Mouse (Mus musculus) intestine, embryonic 16.5 days (tissue): ENCODE data around the gene 1810062G17Rik. TPM values are rescaled to one million over a fixed set of nuclear protein-coding genes. Genes with fewer than 3 reads are reported as not detected.

Experiments used
- ATAC-seq: fragments of 200-750 bp; cut with Nextera tagmentation; 2 replicates; pipeline ENCODE4 v1.8.0; 2017; ENCODE audit warnings: moderate TSS enrichment, moderate library complexity
- H3K27ac ChIP-seq: fragments of 300-500 bp; sonication (generic); 2 replicates; pipeline ENCODE4 v1.5.1; 2014; ENCODE audit warnings: mild to moderate bottlenecking, low read length
- H3K27me3 ChIP-seq: fragments of 300-500 bp; sonication (generic); replicated peaks from 2 replicates; pipeline ENCODE4 v1.6.1; 2014; ENCODE audit warnings: low read length, control low read depth, mixed read lengths; ENCODE audit not compliant: control insufficient read depth, insufficient read depth
- H3K36me3 ChIP-seq: fragments of 300-500 bp; sonication (generic); 2 replicates; pipeline ENCODE4 v1.6.1; 2014; ENCODE audit warnings: low read length, control low read depth; ENCODE audit not compliant: control insufficient read depth, insufficient read depth
- H3K4me1 ChIP-seq: fragments of 300-500 bp; sonication (generic); 2 replicates; pipeline ENCODE4 v1.6.1; 2014; ENCODE audit warnings: low read length, control low read depth, mixed read lengths; ENCODE audit not compliant: control insufficient read depth, insufficient read depth
- H3K4me2 ChIP-seq: fragments of 300-500 bp; sonication (generic); 2 replicates; pipeline ENCODE4 v1.6.1; 2014; ENCODE audit warnings: low read depth, low read length, control low read depth
- H3K4me3 ChIP-seq: fragments of 300-500 bp; sonication (generic); 2 replicates; pipeline ENCODE4 v1.5.1; 2014; ENCODE audit warnings: mild to moderate bottlenecking, low read length
- H3K9ac ChIP-seq: fragments of 300-500 bp; sonication (generic); 2 replicates; pipeline ENCODE4 v1.6.1; 2014; ENCODE audit warnings: low read depth, low read length
- H3K9me3 ChIP-seq: fragments of 300-500 bp; sonication (generic); 2 replicates; pipeline ENCODE4 v1.6.1; 2016; ENCODE audit warnings: low read length, control low read depth; ENCODE audit not compliant: control insufficient read depth
- WGBS: fragments of 180-500 bp; shearing (Covaris S2); extraction: QIAGEN DNeasy Blood & Tissue Kit; methylation state at CpG from one replicate; pipeline ENCODE4 v1.1.7; 2014; 5-methylcytosine and 5-hydroxymethylcytosine counted together
- polyA plus RNA-seq: library from polyadenylated mRNA; unstranded; fragments of >200 nt; fragmentation: Nextera tagmentation; extraction: Ambion mirVana; gene quantifications from 2 replicates; pipeline ENCODE4 v1.2.1, GENCODE M21; 2015

The 1810062G17Rik gene
- 1.6 and 2.3 TPM in 2 replicates for polyA plus RNA-seq

DNA sequence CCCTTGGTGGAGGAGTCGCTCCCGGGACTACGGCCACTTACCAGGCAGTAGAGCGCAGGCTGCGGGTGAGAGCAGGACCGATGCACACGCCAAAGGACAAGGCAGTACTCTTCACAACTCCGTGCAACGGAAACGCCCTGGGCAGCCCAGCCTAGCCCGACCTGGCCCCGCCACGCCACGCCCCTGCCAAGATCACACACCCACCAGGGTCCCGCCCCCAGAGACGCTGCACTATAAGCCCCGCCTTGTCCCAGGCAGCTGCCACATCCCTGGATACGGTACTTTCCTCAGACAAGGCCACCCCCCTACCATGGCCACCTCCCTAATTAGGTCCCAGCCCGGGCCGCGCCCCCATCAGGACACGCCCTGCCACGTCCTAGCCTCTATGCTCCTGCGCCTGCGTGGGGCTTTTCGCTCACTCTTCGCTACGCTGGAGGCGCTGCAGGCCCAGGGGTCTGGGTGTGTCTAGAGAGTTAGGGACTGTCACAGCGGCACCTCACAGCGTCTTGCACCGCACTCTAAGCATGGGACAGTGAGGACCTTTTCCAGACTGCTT is at the start of gene 1810062G17Rik, which contains the start of gene Anxa5:
Gene 1810062G17Rik (plus strand): TSS at position 406 of the 556 bp plus-strand sequence.
Gene Anxa5 (minus strand): TSS at position 363 of the 556 bp plus-strand sequence.
- peak within 1 kb of the TSS; percentile 90 for H3K27ac ChIP-seq
- WGBS = under 1% methylated on average over 32 of the region's 32 CpGs
- H3K36me3 ChIP-seq = no peaks in the 10 kb centered on the region
- H3K4me3 ChIP-seq = peak within 1 kb of the TSS; percentile 88
- peak; percentile 99 for ATAC-seq
- H3K4me2 ChIP-seq = peak within 1 kb of the TSS; percentile 89
- H3K4me1 ChIP-seq = peaks cover 16% of the 10 kb centered on the region
- H3K9ac ChIP-seq = peak within 1 kb of the TSS; percentile 85
- no peaks in the 10 kb centered on the region for H3K9me3 ChIP-seq
- H3K27me3 ChIP-seq = no peaks in the 10 kb centered on the region

GRCm38 (mm10) chr3:36427386-36427785 is 48.4 kb upstream of the 1810062G17Rik start:
- WGBS = 96% methylated on average over 8 of the region's 8 CpGs
- H3K9me3 ChIP-seq = no peaks in the 10 kb centered on the region
- ATAC-seq = no peak
- H3K27ac ChIP-seq = no peak overlapping the region
- no peak overlapping the region for H3K9ac ChIP-seq
- H3K4me3 ChIP-seq = no peak overlapping the region
- no peaks in the 10 kb centered on the region for H3K4me1 ChIP-seq
- H3K4me2 ChIP-seq = no peak overlapping the region
- H3K36me3 ChIP-seq = no peaks in the 10 kb centered on the region
- no peaks in the 10 kb centered on the region for H3K27me3 ChIP-seq

GRCm38 (mm10) chr3:36430360-36430759 is 45.4 kb upstream of the 1810062G17Rik start:
- no peaks in the 10 kb centered on the region for H3K9me3 ChIP-seq
- no peaks in the 10 kb centered on the region for H3K4me1 ChIP-seq
- H3K9ac ChIP-seq = no peak overlapping the region
- H3K27ac ChIP-seq = no peak overlapping the region
- no peak overlapping the region for H3K4me3 ChIP-seq
- ATAC-seq = no peak
- WGBS = 90% methylated on average over 1 of the region's 1 CpGs
- no peaks in the 10 kb centered on the region for H3K27me3 ChIP-seq
- no peak overlapping the region for H3K4me2 ChIP-seq
- H3K36me3 ChIP-seq = no peaks in the 10 kb centered on the region

DNA sequence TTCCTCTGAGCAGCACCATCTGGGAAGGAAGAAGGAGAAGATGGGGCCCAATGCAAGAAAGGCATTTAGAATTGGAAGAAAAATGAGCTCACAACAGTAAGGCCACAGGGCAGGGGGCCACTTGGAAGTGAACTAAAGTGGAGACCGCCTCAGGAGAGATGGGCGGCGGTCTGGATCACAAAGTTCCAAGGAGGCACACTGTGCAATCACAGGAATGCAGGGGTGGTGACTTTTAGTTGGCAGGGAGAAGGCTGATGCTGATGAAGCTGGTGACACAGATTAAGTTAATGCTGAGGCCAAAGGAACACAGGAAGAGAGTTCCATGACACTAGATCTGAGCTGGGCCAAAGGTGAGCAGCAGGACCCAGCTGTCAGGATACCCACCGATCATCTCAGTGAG is 35.5 kb upstream of the 1810062G17Rik start:
- H3K4me1 ChIP-seq = no peaks in the 10 kb centered on the region
- H3K9ac ChIP-seq = no peak overlapping the region
- no peak overlapping the region for H3K27ac ChIP-seq
- no peaks in the 10 kb centered on the region for H3K9me3 ChIP-seq
- no peak overlapping the region for H3K4me2 ChIP-seq
- WGBS = 74% methylated on average over 4 of the region's 4 CpGs
- H3K4me3 ChIP-seq = no peak overlapping the region
- ATAC-seq = no peak
- no peaks in the 10 kb centered on the region for H3K27me3 ChIP-seq
- no peaks in the 10 kb centered on the region for H3K36me3 ChIP-seq

DNA sequence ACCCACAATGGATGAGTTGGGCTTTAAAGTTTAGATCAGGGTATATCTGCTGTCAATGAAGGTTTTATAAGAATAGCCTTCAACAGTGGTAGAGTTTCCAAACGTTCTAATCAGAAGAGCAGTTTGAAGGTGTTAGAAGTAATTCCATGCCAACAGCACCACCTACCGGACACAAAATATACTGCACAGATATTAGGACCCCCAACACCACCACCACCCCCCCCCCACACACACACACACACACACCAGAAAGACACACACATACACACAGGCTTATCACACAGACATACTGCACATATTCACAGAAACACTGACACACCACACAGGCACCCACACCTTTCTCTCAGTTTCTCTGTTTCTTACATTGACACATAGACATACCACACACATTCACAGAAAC is 33.3 kb upstream of the 1810062G17Rik start:
- WGBS = 0% methylated on average over 2 of the region's 2 CpGs
- no peak overlapping the region for H3K4me2 ChIP-seq
- no peak overlapping the region for H3K27ac ChIP-seq
- ATAC-seq = peak; percentile 43; the same call in 1 of the 2 replicates
- no peak overlapping the region for H3K4me3 ChIP-seq
- no peaks in the 10 kb centered on the region for H3K9me3 ChIP-seq
- H3K9ac ChIP-seq = no peak overlapping the region
- H3K36me3 ChIP-seq = no peaks in the 10 kb centered on the region
- H3K4me1 ChIP-seq = no peaks in the 10 kb centered on the region
- no peaks in the 10 kb centered on the region for H3K27me3 ChIP-seq

GRCm38 (mm10) chr3:36446041-36446440 is 29.7 kb upstream of the 1810062G17Rik start:
- no peak for ATAC-seq
- Histone ChIP-seq H3K4me2 (no peak overlapping the region), H3K36me3 (peaks cover 5% of the 10 kb centered on the region; the same call in 1 of the 2 replicates), H3K9me3 (no peaks in the 10 kb centered on the region), H3K27ac (no peak overlapping the region), H3K9ac (no peak overlapping the region), H3K4me1 (no peaks in the 10 kb centered on the region), H3K4me3 (no peak overlapping the region), H3K27me3 (no peaks in the 10 kb centered on the region)
- 91% methylated on average over 3 of the region's 3 CpGs for WGBS

DNA sequence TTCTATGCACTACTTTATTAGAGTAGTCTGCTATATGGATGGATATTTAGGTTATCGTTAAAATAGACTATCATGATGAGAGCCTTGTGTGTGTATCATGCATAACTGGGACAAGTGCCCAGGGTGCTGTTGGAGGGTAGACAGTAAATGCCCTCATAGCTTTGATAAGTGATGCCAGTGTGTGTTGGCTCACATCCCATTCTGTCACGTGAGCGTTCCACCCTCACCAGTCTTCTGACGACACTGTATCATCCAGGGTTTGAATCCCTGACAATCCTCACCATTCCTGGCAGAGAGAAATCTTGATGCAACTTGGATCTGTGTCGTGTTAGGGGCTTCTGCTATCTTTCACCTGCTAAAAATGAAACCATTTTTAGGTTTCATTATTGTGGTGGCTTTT is 29.2 kb upstream of the 1810062G17Rik start:
- no peak overlapping the region for H3K9ac ChIP-seq
- H3K4me1 ChIP-seq = no peaks in the 10 kb centered on the region
- ATAC-seq = no peak
- no peak overlapping the region for H3K4me3 ChIP-seq
- no peaks in the 10 kb centered on the region for H3K9me3 ChIP-seq
- H3K36me3 ChIP-seq = peaks cover 5% of the 10 kb centered on the region; the same call in 1 of the 2 replicates
- WGBS = 71% methylated on average over 5 of the region's 5 CpGs
- H3K4me2 ChIP-seq = no peak overlapping the region
- H3K27me3 ChIP-seq = no peaks in the 10 kb centered on the region
- H3K27ac ChIP-seq = no peak overlapping the region

- peak; percentile 53 for ATAC-seq
- Histone ChIP-seq H3K4me2 (no peak overlapping the region), H3K27ac (no peak overlapping the region), H3K27me3 (no peaks in the 10 kb centered on the region), H3K4me3 (no peak overlapping the region), H3K9ac (no peak overlapping the region), H3K36me3 (peaks cover 5% of the 10 kb centered on the region; the same call in 1 of the 2 replicates), H3K4me1 (no peaks in the 10 kb centered on the region), H3K9me3 (no peaks in the 10 kb centered on the region)
- 49% methylated on average over 6 of the region's 6 CpGs for WGBS
Observed at GRCm38 (mm10) chr3:36446918-36447317, 28.8 kb upstream of the 1810062G17Rik start.

GRCm38 (mm10) chr3:36449292-36450165 is 26.2 kb upstream of the 1810062G17Rik start:
- Histone ChIP-seq H3K27me3 (no peaks in the 10 kb centered on the region), H3K4me1 (no peaks in the 10 kb centered on the region), H3K36me3 (peaks cover 5% of the 10 kb centered on the region; the same call in 1 of the 2 replicates), H3K9ac (no peak overlapping the region), H3K9me3 (no peaks in the 10 kb centered on the region), H3K4me2 (no peak overlapping the region), H3K4me3 (no peak overlapping the region), H3K27ac (no peak overlapping the region)
- WGBS = 49% methylated on average over 20 of the region's 20 CpGs
- no peak; the same call in 1 of the 2 replicates for ATAC-seq
